8 mouse cellular contexts compared by ENCODE assay signal in the genomic region with DNA sequence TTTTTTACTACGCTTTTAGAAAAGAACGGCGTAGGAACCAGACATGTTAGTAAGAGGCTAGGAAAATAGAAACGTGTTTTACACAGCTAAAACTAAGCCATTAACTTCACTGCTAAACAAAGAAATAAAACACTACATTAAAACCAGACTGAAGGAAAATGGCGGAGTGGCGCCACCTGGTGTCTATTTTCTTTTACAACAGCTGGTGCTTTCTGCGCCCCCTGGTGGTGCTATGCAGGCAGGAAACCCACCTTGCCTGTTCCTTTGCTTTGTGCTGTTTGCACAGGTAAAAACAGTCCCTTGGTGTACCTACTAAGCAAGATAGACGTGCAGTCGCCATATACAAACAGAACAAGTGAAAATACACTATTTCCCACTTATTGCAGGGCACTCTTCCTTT.
DNase-seq lines count a peak whose midpoint lies in the region; ATAC-seq and TF ChIP-seq lines count a peak whose summit lies in the region.

No protein-coding gene starts in this region.

- H3K4me3 ChIP-seq in lung, adult 2 months (replicated peaks; ENCODE audit: extremely low read depth, low read depth, low read length), result no peak overlapping the region

- no peak for TF ChIP-seq POLR2A in lung, adult 2 months (IDR thresholded peaks at IDR 0.05; ENCODE audit: borderline replicate concordance, extremely low read depth, low read depth, low read length)

- no peaks in the 10 kb centered on the region for H3K4me1 ChIP-seq in lung, adult 2 months (ENCODE audit: control insufficient read depth, insufficient read depth, low read length)

- 26% methylated on average over 9 of the region's 9 CpGs for WGBS in lung, adult 2 months

- DNase-seq in 3134 (ENCODE audit: extremely low read depth, insufficient read length, low spot score), result peak; percentile 10
- DNase-seq in CD8-positive naive resting alpha-beta T cell, adult 2 months (ENCODE audit: low read depth in 2 of 2, low spot score in 2 of 2), result peak; percentile 44 to 51
- DNase-seq in c-Kit-negative CD71-positive TER-119-positive erythroid progenitor cells, embryonic 14.5 days (ENCODE audit: low read depth, low spot score), result peak; percentile 50
- peak; percentile 87 for DNase-seq in forelimb bud, embryonic 11.5 days (ENCODE audit: low read depth, low spot score)
- peak; percentile 60 to 88 for DNase-seq in kidney, postnatal 36 days
- DNase-seq in lung, adult 2 months, result peak; percentile 69
- DNase-seq in right cerebral cortex, postnatal 36 days (ENCODE audit: low spot score in 2 of 2), result peak; percentile 25 to 43

- ATAC-seq in granulocyte monocyte progenitor cell, adult 5-6 weeks (replicated peaks; ENCODE audit: poor library complexity, severe bottlenecking), result no peak; the same call in 1 of the 2 replicates

- TF ChIP-seq CTCF in lung, adult 2 months (IDR thresholded peaks at IDR 0.05; ENCODE audit: insufficient read depth, low read length), result peak; percentile 99

Comparison
In these comparisons a context has a peak if more than half of its experiments do, and no peak if none do; other contexts are left out.
1. DNase-seq: peak in every context shown above with its lines; median percentile 87 in forelimb bud, embryonic 11.5 days; 74 in kidney, postnatal 36 days; 69 in lung, adult 2 months; 50 in c-Kit-negative CD71-positive TER-119-positive erythroid progenitor cells, embryonic 14.5 days; 48 in CD8-positive naive resting alpha-beta T cell, adult 2 months; 34 in right cerebral cortex, postnatal 36 days; 10 in 3134.